Mouse (Mus musculus) thymus, adult 18-20 months (tissue): Measurements from ENCODE around the gene Asic1.

ENCODE experiments used
- DNase-seq, 2 experiments: peaks; one replicate each; pipeline ENCODE4 v3.0.0; 2022; ENCODE audit warnings: mixed read lengths in 2 of 2

The Asic1 gene

DNA sequence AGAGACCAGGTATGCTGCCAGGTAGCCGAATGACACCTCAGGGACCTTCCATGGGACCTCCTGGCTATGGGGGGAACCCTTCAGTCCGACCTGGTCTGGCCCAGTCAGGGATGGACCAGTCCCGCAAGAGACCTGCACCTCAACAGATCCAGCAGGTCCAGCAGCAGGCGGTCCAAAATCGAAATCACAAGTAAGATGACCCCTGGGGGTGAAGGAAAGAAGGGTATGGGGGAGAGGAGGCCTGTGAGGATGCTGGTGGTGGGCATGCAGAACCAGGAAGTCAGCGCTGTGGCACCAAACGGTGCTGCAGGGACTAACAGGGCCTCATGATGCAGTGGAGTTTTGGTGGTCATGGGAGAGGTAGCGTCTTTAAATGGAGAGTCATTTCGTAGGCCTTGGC, 32.9 kb downstream of the Asic1 start:
- DNase-seq = no peak

DNA sequence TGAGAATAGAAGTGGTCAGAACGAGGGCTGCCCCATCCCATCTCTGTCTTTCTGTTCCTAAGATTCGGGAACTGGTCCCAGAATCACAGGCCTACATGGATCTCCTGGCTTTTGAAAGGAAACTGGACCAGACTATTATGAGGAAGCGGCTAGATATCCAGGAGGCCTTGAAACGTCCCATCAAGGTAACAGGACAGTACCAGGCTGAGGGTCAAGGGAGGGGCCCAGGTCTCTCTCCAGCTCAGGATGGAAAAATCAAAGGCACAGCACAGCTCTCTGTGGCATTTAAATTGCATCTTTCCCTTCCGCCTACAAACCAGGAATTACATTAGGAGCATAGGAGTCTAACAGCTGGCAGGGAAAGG, 33.5 kb downstream of the Asic1 start:
- no peak for DNase-seq

DNA sequence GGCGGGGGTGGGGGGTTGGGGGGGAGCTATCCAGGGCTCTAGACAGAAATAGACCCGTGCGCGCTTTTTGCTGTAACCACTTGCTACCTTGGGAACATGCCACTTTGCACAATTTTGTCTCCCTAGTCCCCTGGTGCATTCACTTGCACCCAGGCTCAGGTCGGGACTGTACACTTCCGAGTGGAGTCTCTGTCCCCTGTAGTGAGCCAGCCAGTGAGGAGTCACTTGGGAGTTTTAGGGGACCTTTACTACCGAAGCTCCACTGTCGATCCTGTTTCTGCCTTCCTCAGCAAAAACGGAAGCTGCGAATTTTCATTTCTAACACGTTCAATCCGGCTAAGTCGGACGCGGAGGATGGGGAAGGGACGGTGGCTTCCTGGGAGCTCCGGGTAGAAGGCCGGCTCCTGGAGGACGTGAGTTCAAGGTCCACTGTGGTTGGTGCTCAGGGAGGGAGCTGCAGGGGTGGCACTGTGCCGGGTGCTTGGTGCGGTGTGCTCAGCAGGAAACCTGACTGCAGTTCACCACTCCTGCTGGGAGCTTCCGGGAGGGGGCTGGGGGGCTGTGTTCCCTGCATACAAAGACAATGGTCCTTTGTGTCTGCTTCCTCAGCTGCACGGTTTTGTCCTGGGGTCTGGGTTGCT, 34.0 kb downstream of the Asic1 start:
- no peak for DNase-seq

DNA sequence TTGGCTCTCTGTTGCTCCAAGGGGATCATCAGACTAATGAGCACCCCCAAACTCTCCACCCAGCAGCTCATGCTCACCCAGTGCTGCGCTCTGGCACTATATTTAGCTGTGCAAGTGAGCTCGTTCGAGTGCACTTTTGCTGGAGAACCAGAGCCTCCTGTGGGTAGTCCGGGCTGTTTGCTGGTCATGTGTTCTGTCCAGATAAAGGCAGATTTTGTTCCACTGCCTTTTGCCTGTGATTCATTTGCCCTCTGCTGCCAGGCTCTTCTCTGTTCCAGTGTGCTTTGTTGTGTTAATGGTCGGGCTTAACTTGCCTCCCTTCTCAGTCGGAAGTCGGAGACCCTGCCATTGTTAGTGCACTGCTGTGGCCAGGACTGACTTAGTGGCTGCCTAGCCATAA, 34.7 kb downstream of the Asic1 start:
- no peak for DNase-seq

- DNase-seq = no peak
Observed at GRCm38 (mm10) chr15:99705440-99706048, 35.4 kb downstream of the Asic1 start, which contains the start of gene Gm17349. Gene Gm17349, minus strand, starts transcription at chr15:99705490.

DNA sequence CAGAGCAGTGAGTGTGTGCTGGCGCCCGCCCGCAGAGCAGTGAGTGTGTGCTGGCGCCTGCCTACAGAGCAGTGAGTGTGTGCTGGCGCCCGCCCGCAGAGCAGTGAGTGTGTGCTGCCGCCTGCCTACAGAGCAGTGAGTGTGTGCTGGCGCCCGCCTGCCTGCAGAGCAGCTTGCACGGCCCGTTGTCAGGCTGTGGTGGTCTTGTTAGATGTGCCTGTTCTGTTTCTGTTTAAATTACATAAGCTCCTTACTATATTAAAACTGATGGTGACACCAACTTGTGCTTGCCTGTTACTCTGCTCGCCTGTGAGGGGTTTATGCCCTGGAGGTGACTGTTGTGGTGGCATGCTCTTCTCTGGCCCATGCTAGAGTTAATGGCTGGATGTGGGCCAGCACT, 38.0 kb downstream of the Asic1 start:
- DNase-seq = no peak

GRCm38 (mm10) chr15:99710221-99711190, 40.3 kb downstream of the Asic1 start:
- no peak for DNase-seq

DNA sequence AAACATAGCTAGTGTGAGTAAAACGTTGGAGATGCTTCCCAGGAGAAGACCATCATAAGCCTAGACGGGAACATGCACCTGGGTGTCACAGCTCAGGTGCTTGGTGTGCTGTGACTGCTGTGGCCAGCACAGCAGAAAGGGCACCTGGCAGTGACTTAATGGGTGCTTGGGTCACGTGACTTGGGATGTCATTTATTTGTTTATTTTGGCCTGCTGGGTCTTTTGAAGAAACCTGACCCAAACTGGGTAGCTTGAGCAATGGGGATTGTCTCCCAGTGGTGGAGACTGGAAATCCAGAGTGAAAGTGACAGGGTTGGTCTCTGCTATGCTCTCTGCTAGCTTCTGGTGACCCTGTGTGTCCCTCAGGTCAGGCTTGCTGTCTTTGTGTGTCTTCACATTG, 41.3 kb downstream of the Asic1 start:
- DNase-seq = no peak

DNA sequence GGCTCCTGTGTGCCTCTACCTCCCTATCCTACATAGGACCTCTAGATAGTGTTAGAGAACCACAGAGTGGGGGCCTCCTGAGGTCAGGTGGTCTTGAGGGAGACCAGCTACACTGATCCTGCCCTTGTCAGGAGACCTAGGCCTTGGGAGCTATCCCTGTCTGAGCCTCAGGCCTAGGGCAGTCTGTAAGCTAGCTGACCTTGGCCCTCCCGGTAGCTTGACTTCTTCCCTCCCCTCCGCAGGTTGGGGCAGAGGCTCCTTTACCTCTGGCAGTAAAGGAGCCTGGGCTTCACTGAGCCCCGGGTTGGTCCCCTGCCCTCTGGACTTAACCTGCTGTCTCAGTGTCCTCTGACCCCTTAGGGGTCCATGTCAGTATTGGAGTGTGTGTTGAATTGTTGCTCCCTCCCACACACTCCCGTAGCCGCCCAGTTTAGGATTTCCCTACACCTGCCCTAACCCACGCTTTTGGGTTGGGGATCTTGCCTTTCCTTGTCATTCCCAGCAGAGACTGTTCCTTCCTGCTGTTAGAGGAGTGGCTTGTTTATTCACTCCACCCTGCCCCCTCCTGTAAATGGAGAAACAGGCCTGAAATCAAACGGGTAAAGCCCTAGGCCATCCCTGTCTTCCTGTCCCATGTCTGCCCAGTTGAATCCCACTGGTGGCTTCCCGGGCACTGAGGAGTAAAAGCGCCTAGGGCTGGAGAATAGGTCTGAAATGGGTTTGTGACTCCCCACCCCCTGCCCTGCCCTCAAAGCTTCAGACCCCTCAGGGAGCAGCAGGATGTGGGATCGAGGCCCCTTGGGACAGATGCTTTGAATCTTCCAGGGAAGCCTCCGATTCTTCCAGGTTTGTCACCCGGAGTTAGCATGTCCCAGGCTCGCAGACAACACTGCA, 42.7 kb downstream of the Asic1 start:
- no peak for DNase-seq

- no peak for DNase-seq
Observed at GRCm38 (mm10) chr15:99713569-99713968, 43.4 kb downstream of the Asic1 start.

DNA sequence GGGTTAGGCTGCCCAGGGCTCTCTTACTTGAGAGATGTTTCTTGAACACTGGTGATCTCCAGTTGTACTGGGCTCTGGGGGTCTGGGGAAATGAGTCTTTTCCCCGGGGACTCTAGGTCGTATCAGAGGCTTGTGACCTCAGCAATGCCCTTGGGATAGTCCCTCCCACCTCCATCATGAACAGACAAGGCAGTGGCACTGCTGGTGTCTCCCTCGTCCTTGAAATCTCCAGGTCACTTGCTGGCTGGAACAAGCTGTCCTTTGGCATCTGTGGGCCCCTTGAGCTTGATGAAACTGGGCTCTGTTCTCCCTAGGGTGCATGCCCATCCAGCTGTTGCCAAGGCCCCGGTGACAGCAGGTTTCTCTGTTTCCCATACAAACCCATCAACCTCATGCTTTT, 44.0 kb downstream of the Asic1 start:
- no peak for DNase-seq

DNA sequence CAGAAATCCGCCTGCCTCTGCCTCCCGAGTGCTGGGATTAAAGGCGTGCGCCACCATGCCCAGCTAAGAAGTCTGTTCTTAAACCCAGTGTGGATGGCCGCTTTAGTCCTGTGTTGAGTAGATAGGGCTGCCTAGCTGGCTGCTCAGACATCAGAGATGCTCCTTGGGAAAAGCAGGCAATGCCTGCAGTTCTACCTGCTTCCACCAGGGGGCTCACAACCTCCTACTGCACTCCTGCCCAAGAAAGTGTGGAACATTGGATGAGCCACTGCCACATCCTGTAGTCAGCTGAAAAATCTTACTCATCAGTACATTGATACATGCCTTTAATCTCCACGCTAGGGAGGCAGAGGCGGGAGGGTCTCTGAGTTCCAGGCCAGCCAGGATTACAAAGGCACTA, 44.7 kb downstream of the Asic1 start:
- DNase-seq = peak in 1 of 2 experiments; percentile 54

DNA sequence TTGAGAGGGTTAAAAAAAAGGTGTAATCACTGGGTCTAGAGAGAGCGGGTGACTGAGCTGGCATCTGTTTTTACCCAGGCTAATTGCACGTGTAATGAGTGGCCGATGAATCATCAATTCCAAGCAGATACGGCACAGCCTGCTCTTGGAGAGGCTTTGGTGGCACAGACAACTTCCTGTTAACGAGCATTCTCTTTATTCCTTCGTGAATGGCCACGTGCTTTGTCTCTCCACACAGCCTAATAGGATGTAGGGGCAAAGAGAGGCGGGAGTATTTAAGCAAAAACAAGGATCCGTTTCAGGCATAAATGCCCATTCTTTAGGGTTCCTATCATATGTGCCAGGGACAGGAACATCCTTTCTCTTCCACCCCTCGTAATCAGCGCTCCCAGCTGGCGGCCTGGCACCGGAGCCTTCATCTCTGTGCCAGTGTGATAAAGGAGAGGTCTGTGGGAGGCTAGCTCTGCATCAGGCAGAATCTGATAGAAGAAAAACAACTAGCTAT, 45.2 kb downstream of the Asic1 start:
- DNase-seq = no peak

GRCm38 (mm10) chr15:99715982-99716746, 46.0 kb downstream of the Asic1 start:
- no peak for DNase-seq

DNA sequence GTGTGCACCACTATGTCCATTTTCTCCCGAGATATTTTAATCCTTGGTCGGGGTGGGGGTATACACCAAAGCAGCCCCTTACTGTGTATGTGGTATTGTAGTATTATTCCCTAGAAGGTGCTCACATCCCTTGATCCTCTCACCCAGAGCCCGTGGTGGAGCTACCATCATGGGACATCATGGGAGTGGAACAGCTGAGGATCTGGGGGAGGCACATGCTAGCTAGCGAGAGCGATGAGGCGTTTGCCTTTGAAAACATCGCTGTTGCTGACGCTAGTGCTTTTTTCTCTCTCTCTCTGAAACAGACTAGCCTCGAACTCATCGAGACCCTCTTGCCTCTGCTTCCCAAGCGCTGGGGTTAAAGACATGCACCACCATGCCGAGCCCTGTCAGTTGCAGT, 46.6 kb downstream of the Asic1 start:
- no peak for DNase-seq

DNA sequence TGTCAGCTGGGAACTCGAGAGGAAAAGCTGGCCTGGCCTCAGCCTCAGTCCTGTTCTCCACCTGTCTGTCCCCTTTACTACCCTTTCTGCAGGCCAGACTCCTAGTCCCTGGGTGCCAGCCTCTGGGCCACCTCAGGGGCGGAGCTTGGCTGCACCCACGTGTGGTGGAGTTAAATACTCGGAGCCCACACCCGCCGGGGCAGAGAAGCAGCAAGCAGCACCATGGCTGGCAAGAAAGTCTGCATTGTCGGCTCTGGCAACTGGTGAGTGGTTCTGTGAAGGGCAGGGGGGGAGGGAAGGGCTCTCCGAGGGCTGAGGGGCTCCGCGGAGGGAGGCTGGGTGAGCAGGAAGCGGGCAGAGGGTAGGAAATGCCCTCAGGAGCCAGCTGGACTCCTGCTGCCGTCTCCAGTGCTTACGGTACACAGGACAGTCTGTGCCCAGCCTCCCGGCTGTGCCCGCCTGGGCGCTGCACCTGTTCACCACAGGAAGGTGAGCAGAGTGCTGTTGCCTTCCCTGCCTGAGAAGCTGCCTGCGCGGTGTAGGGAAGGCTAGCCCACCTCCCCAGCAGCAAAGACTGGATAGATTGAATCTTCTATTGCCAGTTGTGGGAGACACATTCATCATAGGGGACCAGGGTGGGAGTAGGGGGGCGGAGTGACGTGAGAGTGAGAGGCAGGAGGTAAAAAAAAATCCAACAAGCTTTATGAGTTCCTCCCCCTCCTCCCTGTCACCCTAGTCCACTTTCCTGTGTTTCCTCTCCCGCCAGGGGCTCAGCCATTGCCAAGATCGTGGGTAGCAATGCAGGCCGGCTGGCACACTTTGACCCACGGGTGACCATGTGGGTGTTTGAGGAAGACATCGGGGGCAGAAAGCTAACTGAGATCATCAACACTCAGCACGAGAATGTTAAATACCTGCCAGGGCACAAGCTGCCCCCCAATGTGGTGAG, 47.5 kb downstream of the Asic1 start, which contains the start of gene Gpd1:
Gene Gpd1 (plus strand): TSS at position 130 of the 949 bp plus-strand sequence.
- DNase-seq = no peak

- no peak for DNase-seq
Observed at GRCm38 (mm10) chr15:99718461-99719021, 48.4 kb downstream of the Asic1 start.

DNA sequence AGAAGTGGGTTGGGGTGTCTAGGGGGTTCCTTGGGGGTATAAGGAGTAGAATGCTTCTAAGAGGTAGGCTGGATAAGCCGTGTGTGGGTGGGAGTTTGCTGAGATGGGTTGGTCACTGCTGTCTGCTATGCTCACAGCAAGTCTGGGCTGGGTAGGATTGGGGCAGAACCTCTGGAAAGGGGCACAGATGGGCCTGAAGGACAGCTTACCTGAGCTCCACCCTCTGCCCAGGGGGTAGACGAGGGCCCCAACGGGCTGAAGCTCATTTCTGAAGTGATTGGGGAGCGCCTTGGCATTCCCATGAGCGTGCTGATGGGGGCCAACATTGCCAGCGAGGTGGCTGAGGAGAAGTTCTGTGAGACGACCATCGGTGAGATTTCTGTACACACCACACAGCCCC, 49.7 kb downstream of the Asic1 start:
- no peak for DNase-seq

- no peak for DNase-seq
Observed at GRCm38 (mm10) chr15:99721921-99722743, 52.0 kb downstream of the Asic1 start.
